Mouse (Mus musculus) urinary bladder, adult 18-20 months (tissue): ENCODE measurements around the gene Atxn7l1.

Experiments
- DNase-seq, 2 experiments: peaks; one replicate each; pipeline ENCODE4 v3.0.0; 2022; ENCODE audit warnings: low spot score in 2 of 2, mixed read lengths in 2 of 2

Gene Atxn7l1

DNA sequence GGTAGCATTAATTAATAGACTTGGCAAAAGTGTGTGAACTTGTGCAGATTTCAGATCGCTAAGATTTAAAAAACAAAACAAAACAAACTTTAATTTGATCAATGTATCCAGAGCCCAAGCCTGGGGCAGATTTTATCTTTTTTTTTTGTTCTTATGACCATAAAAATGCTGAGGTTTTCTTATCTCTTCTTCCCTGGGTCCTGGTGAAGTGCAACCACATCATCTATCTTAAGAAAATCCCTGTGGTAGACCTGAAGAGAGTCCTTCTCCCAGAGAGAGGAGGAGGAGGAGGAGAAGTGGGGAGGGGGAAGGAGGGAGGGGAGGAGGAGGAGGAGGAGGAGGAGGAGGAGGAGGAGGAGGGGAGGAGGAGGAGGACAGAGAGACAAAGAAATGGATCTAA, 78.5 kb downstream of the Atxn7l1 start:
- DNase-seq: no peak

GRCm38 (mm10) chr12:33226596-33226995, 79.1 kb downstream of the Atxn7l1 start:
- DNase-seq: no peak

GRCm38 (mm10) chr12:33235314-33235713, 87.8 kb downstream of the Atxn7l1 start:
- no peak for DNase-seq

GRCm38 (mm10) chr12:33235771-33236323, 88.4 kb downstream of the Atxn7l1 start:
- DNase-seq: peak in 1 of 2 experiments; percentile 29

- no peak for DNase-seq
Measured at GRCm38 (mm10) chr12:33236344-33237049, 89.0 kb downstream of the Atxn7l1 start.

GRCm38 (mm10) chr12:33237108-33237507, 89.6 kb downstream of the Atxn7l1 start:
- no peak for DNase-seq

DNA sequence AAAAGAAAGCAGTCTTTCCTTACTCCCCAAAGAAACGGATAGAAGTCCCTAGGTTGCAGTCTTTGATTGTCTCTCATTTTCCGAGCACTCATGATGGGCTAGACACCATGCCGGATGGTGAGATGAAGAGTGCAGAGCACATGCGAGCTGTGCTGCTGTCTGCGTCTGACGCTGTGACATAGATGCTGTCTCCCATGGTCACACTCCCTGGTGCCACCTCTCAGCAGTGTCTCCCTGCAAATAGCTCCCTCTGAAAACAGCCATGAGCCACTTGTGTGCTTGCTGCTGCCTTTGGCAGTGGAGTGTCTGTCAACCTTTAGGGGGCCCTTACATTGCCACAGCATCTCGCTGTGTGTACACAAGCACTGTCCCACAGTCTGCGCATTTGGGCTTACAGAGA, 95.2 kb downstream of the Atxn7l1 start:
- DNase-seq: no peak

GRCm38 (mm10) chr12:33244132-33244875, 96.8 kb downstream of the Atxn7l1 start:
- no peak for DNase-seq

GRCm38 (mm10) chr12:33245455-33245854, 98.0 kb downstream of the Atxn7l1 start:
- DNase-seq: no peak

- no peak for DNase-seq
Measured at GRCm38 (mm10) chr12:33246878-33247277, 99.4 kb downstream of the Atxn7l1 start.

- no peak for DNase-seq
Measured at GRCm38 (mm10) chr12:33250197-33250596, 102.7 kb downstream of the Atxn7l1 start.

DNA sequence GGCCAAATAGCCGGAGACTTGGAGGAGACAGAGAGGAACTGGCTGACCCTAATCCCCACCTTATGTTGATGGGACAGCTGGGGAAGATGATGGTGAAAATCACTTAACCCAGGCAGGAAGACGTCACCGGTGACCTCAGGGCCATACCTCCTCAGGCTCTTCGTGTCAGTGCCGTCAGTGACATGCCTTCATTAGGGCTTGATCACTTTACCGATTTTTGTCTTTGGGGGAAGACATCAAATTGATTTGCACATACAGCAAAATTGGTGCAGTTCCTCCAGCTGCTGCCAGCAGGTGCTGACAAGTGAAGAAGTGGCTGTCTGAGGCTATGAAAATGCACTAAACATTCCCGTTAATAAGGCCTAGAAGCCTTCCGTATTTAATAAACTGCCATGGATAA, 103.9 kb downstream of the Atxn7l1 start:
- DNase-seq: no peak

DNA sequence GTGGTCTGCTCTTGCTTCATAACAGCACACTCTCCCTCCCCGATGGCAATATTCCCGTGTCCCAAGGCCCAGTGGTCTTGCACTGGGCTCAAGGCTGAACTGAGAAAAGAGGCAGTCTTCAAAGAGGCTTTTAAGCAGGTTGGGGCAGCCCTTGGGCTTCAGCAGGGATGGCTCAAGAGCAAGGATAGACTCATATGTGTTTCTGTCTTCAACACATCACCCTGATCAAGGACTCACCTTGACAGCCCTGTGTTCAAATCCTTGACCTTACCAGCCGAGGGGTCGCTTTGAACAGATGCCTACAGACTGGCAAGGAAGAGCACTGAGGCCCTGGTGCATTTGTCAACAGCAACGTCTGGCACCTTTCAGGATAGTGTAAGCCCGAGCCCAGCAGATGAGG, 105.1 kb downstream of the Atxn7l1 start:
- no peak for DNase-seq

- no peak for DNase-seq
Measured at GRCm38 (mm10) chr12:33253206-33253605, 105.7 kb downstream of the Atxn7l1 start.

GRCm38 (mm10) chr12:33255256-33255655, 107.8 kb downstream of the Atxn7l1 start:
- DNase-seq: no peak

GRCm38 (mm10) chr12:33256426-33256825, 108.9 kb downstream of the Atxn7l1 start:
- DNase-seq: no peak

- no peak for DNase-seq
Measured at GRCm38 (mm10) chr12:33258995-33259529, 111.6 kb downstream of the Atxn7l1 start.

GRCm38 (mm10) chr12:33260575-33260974, 113.1 kb downstream of the Atxn7l1 start:
- DNase-seq: no peak

- DNase-seq: no peak
Measured at GRCm38 (mm10) chr12:33265877-33266276, 118.4 kb downstream of the Atxn7l1 start.

- no peak for DNase-seq
Measured at GRCm38 (mm10) chr12:33267965-33268364, 120.5 kb downstream of the Atxn7l1 start.

GRCm38 (mm10) chr12:33269743-33270142, 122.2 kb downstream of the Atxn7l1 start:
- DNase-seq: no peak

DNA sequence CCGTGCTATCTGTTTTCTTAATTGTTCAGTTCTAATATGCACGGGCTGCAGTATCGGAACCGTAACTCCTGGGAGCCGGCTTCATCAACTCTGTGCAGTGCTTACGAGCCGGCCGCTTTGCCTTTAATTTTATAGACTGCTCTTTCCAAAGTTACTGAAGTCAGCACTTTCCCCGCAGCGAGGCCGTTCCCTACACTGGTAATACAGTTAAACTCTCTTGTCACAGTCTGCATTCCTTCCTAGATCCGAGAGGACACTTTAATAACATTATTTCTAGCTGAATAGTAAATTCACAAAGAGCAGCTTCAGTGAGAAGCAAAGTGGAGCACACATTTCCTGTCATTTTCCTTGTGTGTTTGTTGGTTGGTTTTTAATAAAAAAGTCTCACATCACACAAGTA, 124.4 kb downstream of the Atxn7l1 start:
- no peak for DNase-seq

DNA sequence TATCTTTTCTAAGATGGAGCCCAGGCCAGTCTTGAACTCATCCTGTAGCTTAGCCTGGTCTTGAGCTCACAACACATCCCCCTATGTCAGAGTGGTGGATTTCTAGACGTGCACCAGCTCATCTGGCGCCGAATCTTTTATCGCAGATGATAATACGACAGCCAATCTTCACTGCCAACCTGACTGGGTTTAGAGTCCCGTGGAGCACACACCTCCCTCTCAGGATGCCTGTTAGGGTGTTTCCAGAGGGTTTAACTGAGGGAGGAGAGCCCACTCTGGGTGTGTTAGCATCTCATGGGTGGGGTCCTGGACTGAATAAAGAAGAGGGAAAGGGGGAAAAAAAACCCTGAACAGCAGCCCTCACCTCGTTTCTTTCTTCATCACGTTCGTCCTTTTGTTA, 124.9 kb downstream of the Atxn7l1 start:
- DNase-seq: no peak
